Mouse (Mus musculus) embryo, embryonic 11 days (tissue): ENCODE measurements at regions not wholly inside any gene's neighbourhood (a gene's known extent, or its start where the extent isn't known, plus 50 kb on each side); places are given as distances from the start of the nearest gene placed in this dataset.

Experiments
- DNase-seq: peaks from one replicate; pipeline ENCODE4 v3.0.0-alpha.2; 2015

DNA sequence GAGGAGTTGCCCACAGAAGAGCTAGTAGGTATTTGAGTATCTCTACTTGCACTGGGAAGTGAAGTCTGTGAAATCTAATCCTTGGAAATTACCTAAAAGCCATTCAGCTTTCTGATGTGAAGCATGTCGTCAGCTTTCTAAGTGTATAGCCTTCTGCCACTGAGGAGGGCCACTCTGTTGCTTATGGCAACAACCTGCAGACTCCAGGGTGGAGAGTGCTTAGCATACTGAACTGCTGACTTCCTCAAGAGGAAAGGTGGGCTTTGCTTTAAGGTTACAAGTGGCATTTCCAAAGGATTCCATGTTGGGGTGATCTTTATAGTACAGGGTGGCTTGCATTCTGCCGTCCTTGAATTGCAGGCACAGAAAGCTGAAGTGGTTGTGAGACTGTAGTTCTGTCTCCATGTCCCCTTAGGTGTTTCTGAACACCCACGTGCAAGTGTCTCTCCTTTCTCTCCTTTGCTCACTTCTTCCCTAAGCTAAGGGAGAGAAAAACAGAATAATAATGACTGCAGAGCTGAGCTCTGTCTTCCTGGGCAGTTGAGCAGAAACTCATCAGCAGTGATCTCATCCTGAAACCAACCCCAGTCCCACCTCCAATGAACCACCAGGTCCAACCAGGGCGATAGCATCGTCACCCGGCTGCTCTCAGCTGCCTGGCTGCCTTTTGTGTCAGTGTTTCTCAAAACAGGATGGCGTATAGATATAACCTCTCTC is 292.3 kb upstream of the Nrp1 start:
- no peak for DNase-seq

GRCm38 (mm10) chr8:128069749-128070148 is 288.7 kb upstream of the Nrp1 start:
- DNase-seq: no peak

DNA sequence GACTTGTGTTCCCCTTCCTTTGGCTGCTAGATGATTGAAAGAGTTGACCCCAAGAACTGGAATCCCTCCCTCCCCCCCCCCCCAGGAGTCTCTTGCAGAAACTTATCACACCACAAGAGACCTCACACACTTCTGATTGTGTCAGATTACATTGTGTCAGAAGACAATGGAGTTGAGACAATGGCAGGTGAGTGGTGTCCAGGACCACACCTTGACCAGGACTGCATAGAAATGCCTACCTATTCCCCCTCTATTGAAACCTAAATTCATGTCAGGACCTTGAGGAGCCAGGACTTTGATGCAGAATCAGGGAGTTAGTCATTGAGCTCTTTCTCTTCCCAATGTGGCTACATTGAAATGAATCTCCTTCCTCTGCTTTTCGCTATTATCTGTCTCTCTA is 282.8 kb upstream of the Nrp1 start:
- DNase-seq: no peak

DNA sequence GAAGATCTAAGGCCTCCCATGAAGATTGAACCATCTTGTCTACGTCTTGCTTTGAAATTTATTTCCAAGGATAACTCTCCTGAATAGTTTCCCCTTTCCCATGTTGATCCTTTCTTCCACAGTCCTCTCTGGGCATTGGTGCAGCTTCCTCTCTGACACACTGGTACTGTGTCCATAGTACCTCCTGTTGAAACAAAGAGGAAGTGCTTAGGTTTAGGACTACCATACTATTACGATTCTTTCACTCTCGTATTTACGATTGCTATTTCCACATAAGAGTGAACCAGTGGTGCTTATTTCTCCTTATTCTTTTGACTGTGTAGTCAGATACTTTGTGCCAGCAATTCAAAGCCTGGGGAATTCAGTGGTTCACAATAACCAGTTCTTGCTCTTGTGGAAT is 282.2 kb upstream of the Nrp1 start:
- DNase-seq: no peak

DNA sequence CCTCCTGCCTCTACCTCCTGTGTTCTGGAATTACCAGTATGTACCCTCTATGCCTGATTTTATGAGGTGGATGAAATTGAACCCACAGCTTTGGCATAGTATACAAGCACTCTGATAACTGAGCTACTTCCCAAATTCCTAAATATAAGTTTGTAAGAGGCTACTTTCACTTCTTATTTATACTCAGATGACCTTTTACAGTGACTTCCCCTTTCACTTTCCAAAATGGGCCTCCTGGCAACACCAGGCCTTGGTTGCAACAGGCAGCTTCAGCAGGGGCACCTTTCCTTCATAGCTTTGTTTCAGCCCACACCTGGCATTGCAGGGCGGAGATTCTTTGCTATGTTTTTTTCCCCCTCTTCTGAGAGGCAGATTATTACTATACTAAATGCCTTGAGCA is 279.7 kb upstream of the Nrp1 start:
- DNase-seq: no peak

- no peak for DNase-seq
These were observed 272.6 kb upstream of the Nrp1 start for GRCm38 (mm10) chr8:128085800-128086199.

GRCm38 (mm10) chr8:128087500-128087899 is 270.9 kb upstream of the Nrp1 start:
- peak; percentile 9 for DNase-seq

DNA sequence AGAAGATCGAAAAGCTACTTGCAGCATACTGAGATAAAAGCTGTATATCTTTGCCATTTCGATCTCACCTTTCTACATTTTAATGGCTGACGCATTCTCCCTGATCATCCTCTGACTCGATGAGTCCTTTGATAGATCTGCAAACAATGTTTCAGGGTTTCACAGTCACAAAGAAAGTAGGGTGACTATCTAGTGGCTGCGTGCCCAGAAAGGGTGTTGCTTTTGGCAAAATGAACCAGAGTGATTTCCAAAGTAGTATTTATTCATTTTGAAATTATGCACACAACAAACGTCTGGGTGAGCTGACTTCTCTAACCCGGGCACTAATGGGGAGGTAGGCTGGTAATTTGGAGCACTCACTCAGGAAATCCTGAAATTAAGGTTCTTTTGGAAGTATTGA is 265.6 kb upstream of the Nrp1 start:
- DNase-seq: no peak

- no peak for DNase-seq
These were observed 263.0 kb upstream of the Nrp1 start for GRCm38 (mm10) chr8:128095451-128095850.

DNA sequence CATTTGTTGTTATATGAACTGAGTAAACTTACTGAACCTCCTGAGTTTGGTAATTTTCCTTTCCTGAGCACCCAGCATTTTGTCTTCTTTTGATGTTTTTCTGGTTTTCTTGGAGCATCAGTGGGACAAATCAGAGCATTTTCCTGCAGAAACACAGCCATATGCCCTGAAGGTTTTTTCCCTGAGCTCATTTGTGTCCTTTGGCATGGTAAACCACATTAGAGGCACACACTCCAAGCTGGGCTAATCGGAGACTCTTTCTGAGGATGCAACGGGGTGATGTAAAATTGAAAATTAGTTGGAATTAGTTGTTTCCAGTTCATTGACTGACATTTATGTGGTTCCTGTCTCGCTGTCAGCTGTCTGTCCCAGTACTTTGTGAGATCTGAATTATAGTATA is 260.8 kb upstream of the Nrp1 start:
- no peak for DNase-seq

- DNase-seq: no peak
These were observed 255.0 kb upstream of the Nrp1 start for GRCm38 (mm10) chr8:128103380-128103779.

GRCm38 (mm10) chr8:128106569-128106968 is 251.8 kb upstream of the Nrp1 start:
- no peak for DNase-seq

DNA sequence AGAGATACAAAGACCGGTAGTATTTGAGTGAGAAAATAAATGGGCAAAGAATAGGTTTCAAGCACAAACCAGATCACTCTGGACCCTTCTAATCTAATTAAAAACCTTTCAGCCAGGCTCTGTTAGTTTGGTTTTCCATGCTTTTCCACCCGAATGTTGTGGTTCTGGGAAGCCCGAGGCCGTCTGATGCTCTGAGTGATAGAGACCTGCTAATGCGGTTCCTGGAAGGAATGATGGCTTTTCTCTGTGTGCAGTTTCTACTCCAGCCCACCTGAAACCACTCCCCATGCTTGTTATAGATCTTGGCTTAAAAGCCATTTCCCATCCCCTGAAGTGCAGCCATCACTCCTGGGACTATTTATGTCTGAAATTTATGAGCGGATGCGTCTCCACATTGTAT is 251.4 kb upstream of the Nrp1 start:
- DNase-seq: no peak

GRCm38 (mm10) chr8:128109036-128109435 is 249.4 kb upstream of the Nrp1 start:
- no peak for DNase-seq

DNA sequence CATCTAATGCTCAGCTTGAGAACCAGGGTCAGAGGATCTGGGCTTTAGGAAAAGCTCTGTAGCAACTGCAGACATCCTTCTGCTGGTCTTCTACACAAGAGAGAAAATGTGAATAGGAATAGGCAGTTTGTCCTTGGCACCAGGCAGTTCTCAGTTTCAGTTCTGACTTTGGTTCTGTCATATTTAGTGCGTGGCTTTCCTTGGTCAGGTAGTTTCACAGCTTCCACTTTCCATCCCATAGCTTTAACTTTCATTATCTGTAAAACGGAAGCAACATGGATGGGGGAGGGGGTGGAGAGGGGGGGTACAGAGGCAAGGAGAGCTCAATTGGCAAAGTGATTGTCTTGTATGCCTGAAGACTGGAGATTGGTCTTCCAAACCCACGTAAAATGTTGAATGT is 247.3 kb upstream of the Nrp1 start:
- DNase-seq: no peak

- no peak for DNase-seq
These were observed 245.3 kb upstream of the Nrp1 start for GRCm38 (mm10) chr8:128113116-128113515.

- DNase-seq: no peak
These were observed 217.0 kb upstream of the Nrp1 start for GRCm38 (mm10) chr8:128141290-128141966.

DNA sequence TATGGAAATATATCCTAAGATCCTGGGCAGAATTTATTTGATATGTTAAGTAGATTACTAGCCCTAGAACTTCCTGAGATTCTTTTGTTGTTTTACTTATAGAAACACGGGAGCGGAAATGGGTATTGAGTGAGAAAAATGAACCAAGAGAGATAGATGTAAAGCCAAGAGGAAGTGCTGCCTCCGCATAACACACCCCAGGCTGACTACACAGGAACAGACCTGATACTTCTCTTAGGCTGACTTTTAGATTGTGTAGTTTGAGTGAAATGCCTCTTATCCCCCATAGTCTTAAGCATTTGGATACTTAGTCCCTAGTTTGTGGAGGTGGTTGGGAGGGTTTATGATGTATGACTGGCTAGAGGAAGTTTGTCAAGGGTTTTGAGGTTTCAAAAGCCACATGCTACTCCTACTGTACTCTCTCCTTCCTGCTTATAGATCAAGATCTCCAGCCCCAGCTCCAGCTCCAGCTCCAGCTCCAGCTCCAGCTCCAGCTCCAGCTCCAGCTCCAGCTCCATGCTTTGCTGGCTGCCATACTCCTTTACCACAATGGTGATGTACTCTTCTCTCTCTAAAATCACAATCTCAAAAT is 210.0 kb upstream of the Nrp1 start:
- DNase-seq: no peak

DNA sequence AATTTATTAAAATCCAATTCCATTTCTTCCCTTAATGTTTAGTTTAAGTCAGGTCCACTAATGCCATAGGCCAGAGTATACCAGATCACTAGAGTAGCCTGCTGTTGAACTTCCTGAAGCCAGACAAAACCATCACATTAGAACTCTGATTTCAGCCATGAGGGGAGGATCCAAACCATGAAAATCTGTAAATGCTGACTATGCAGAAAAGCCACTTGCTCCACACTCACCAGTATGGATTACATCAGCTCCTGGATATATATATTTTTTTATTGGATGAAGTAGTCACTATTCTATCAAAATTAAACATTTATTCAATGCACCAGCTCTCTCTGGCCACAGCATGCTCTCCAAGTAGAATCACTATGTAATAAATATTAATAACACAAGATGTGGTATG is 202.8 kb upstream of the Nrp1 start:
- no peak for DNase-seq

DNA sequence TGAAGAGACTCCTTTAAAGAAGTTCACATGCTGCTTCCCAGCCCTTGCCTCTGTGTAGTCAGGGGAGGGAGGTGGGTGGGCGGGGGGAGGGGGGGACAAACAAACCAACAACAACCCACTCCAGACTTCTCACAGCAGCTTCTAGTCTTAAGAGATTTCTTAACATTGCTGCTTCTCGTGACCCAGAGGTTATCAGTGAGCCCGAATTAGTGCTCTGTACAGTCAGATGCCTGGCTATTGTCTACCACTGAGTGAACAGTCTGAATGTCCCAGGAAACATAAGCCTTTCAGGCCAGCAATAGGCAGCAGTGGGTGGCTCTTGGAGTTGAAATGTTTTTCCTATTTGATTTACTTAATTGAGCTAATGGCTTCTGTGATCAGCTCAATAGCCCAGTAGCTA is 202.2 kb upstream of the Nrp1 start:
- peak; percentile 38 for DNase-seq

GRCm38 (mm10) chr8:128162857-128163256 is 195.5 kb upstream of the Nrp1 start:
- DNase-seq: no peak

GRCm38 (mm10) chr8:128164976-128165375 is 193.4 kb upstream of the Nrp1 start:
- no peak for DNase-seq

- no peak for DNase-seq
These were observed 192.8 kb upstream of the Nrp1 start for GRCm38 (mm10) chr8:128165591-128165990.

GRCm38 (mm10) chr8:128166097-128166496 is 192.3 kb upstream of the Nrp1 start:
- no peak for DNase-seq
